Mouse (Mus musculus) CH12.LX (cell line): ENCODE measurements at regions not wholly inside any gene's neighbourhood (a gene's known extent, or its start where the extent isn't known, plus 50 kb on each side); places are given as distances from the start of the nearest gene placed in this dataset.

Source experiments
- CHD2 ChIP-seq: IDR thresholded peaks from 2 replicates; pipeline ENCODE4 v1.6.1; 2011; ENCODE audit warnings: low read length, improper control_type of control experiment
- CTCF ChIP-seq, 2 experiments: IDR thresholded peaks in 1 of 2; conservative IDR thresholded peaks in 1 of 2; 2 replicates each; pipeline ENCODE4 v1.5.1; 2011 to 2012; ENCODE audit warnings: low read depth in 2 of 2, low read length in 2 of 2, improper control_type of control experiment in 1 of 2, inconsistent platforms in 1 of 2, mild to moderate bottlenecking in 1 of 2, moderate library complexity in 1 of 2
- KAT2A ChIP-seq: IDR thresholded peaks from 2 replicates; pipeline ENCODE4 v1.6.1; 2012; ENCODE audit warnings: low read length, improper control_type of control experiment, inconsistent platforms; ENCODE audit not compliant: insufficient replicate concordance
- POLR2A ChIP-seq: IDR thresholded peaks from 2 replicates; pipeline ENCODE4 v1.6.1; 2011; ENCODE audit warnings: low read depth, mild to moderate bottlenecking, improper control_type of control experiment, low read length
- RAD21 ChIP-seq: IDR thresholded peaks from 2 replicates; pipeline ENCODE4 v1.6.1; 2011; ENCODE audit warnings: low read depth, mild to moderate bottlenecking, low read length, improper control_type of control experiment, moderate library complexity
- RCOR1 ChIP-seq: conservative IDR thresholded peaks from 2 replicates; pipeline ENCODE4 v1.6.1; 2012; ENCODE audit warnings: low read depth, mild to moderate bottlenecking, inconsistent platforms, low read length, improper control_type of control experiment
- SIN3A ChIP-seq: IDR thresholded peaks from 2 replicates; pipeline ENCODE4 v1.6.1; 2012; ENCODE audit warnings: low read length, improper control_type of control experiment, inconsistent platforms
- ZC3H11A ChIP-seq: IDR thresholded peaks from 2 replicates; pipeline ENCODE4 v1.6.1; 2012; ENCODE audit warnings: low read depth, mild to moderate bottlenecking, inconsistent platforms, low read length, improper control_type of control experiment
- ZMIZ1 ChIP-seq: IDR thresholded peaks from 2 replicates; pipeline ENCODE4 v1.6.1; 2012; ENCODE audit warnings: low read depth, mild to moderate bottlenecking, inconsistent platforms, low read length, improper control_type of control experiment
- ZNF384 ChIP-seq: IDR thresholded peaks from 2 replicates; pipeline ENCODE4 v1.6.1; 2012; ENCODE audit warnings: low read depth, low read length, improper control_type of control experiment, inconsistent platforms

GRCm38 (mm10) chr17:4874459-4874858 lies 119.7 kb upstream of the Arid1b start:
- TF ChIP-seq CTCF (conservative IDR thresholded peaks at IDR 0.05 in 1 of 2, IDR thresholded peaks at IDR 0.05 in 1 of 2; ENCODE audit: low read depth in 2 of 2, low read length in 2 of 2) (no peak), SIN3A (no peak), ZNF384 (no peak), ZC3H11A (no peak), POLR2A (no peak), KAT2A (no peak), CHD2 (no peak), ZMIZ1 (no peak), RCOR1 (no peak), RAD21 (no peak)
